Mouse (Mus musculus) cerebellum, adult 11-12 months (tissue): ENCODE data around the gene Crybb3.
A peak's percentile ranks its signal among the peaks of the same experiment; 100 is the strongest.

ENCODE experiments used
- DNase-seq: peaks from one replicate; pipeline ENCODE4 v3.0.0; 2022

Crybb3 gene

GRCm38 (mm10) chr5:113102455-113102854 is 21.1 kb upstream of the Crybb3 start:
- DNase-seq, result no peak

DNA sequence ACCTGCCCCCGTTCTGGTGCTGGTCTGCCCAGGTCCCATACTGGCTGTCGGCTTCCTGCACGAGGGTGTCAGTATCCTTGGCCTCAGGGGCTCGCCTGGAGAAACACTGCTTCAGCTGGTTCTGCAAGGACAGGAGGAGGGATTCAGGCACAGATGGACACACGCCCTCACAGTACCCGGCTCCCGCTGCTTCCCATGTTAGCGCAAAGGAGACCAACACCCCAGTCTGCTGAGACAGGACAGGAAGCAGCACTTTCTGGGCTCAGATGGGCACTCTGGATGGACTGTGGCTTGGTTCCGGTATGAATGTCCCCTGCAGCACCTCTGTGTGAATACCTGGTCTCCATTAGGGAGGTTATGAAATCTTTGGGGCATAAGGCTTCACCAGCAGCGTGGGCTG is 20.1 kb upstream of the Crybb3 start:
- DNase-seq, result no peak

DNA sequence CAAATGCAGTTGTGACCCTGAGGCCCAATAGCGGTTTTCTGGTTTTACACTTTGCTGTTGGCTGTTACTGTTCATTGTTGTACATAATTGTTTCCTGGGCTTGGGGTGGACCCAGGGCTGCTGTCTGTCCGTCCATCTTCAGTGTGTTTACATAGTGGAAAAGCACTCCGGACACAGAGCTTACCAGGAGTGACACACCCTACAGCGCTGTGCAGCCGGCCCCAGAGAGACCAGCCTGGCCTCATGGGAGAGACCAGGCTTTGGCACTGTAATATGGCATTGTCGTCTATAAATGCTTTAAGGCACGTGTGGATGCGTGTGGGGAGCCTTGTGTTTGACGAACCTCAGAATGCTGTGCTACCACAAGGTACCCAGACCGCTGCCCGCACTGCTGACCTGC is 19.0 kb upstream of the Crybb3 start:
- DNase-seq, result no peak

GRCm38 (mm10) chr5:113099546-113099945 is 18.2 kb upstream of the Crybb3 start:
- peak; percentile 75 for DNase-seq

DNA sequence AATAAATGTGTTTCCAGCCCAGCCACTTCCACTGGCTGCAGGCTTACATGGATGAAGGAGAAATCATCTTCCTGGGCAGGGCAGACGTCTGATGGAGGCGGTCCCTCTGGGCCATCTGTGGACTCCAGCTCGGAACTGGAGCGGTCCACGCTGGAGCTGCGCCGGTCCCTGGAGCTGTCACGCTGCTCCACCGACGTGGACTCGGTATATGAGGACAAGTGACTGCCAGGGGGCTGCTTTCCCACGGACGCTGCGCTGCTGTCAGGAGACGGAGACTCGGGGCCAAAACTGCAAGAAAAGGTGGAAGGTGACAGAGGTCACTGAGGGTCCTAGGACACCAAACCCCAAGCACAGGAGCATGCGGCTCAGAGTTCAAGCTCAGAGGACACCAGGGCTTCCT is 16.2 kb upstream of the Crybb3 start:
- no peak for DNase-seq

- DNase-seq, result no peak
These were observed 14.1 kb upstream of the Crybb3 start for GRCm38 (mm10) chr5:113095456-113095855.

DNA sequence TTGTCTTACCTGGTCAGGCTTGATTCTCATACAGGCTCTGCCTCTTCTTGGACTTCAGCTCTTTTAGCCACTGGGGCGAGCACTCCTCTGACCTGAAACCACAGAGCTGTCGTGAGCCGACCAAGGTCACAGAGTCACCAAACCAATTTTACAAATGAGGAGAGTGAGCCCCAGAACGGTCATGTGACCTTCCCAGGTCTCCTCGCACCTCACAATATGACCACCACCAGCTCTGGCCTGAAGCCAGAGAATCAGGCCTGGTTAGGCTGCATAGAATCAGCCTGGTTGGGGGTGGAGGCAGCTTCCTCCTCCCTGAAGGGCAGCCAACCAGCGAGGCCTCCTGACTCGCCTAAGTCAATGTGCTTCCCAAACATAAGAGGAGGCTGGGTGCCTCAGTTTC is 11.0 kb upstream of the Crybb3 start:
- DNase-seq, result no peak

- DNase-seq, result peak; percentile 48
These were observed 9.8 kb upstream of the Crybb3 start for GRCm38 (mm10) chr5:113091162-113091561.

DNA sequence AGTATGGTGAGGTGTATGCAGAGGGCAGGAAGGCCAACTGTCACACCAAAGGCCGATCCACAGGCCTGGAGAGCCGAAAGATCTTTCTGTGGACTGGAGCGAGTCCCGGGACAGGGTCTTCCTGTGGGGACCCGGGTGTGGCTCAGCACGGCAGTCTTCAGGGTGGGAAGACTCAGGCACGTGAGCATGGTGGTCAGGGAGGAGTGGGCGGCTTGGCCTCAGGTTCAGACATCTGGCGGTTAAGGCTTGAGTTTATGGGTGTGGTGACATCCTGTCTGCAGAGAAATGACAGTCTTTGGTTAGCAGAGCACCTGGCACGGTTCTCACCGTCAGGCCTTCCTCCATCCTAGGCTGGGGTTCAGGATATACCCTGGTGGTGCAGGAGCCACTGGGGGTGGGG is 9.4 kb upstream of the Crybb3 start:
- DNase-seq, result no peak

DNA sequence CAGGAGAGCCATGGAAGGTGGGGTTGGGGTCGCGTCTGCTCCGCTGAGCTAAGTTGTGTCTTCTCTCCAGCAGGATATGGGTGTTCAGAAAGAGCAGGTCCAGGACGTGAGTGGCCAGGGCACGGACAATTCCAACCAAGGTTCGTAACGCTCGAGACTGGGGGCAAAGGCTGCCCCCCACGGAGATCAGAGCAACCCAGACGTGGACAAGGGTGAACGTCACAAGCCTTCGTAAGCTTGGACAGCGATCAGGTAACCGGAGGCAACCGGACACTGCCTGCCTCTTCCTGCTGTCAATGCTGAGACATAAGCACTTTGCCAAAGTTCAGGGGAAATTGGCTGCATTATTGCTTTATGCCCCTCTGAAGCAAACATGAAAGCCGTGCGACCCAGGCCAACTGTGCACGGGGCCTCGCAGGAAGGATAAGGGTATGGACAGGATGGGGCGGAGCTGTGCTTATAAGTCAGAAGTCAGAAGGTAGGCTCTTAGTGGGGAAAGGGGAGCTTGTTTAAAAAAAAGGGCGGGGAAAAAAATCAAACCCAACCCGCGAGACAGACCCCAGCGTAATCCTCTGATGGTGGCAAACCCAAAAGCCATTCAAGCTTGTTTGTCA is 8.8 kb upstream of the Crybb3 start:
- no peak for DNase-seq

DNA sequence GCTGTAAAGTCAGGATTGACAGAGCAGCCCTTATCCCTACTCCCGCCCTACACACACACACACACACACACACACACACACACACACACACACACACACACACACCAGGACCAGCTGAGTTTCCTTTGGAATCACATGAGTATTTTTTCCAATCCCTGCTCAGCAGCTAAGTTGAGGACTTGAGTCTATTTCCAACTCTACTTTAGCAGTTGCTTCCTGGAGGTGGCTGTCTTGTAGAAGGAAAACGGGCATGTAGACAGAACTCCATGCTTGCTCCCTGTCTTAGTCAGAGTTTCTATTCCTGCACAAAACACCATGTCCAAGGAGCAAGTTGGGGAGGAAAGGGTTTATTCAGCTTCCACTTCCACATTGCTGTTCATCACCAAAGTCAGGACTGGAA is 6.1 kb upstream of the Crybb3 start:
- DNase-seq, result no peak

DNA sequence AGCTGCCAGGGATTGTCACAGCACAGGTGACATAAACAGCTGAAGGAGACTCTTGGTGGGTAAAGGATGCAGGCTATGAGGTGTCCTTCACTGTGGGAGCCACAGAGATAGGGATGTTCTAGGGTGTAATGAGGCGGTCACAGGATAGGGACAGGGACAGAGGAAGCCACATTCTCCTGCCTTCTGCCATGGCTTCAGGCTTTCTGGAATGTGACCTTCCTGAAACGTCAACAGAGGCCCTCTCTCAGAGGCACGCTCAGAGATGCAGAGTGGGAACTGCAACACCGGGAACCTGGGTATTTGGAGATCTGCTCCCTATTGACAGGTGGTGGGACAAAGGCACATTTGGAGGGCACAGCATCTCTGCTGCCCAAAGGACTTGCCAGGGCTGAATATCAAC is 5.6 kb upstream of the Crybb3 start:
- DNase-seq, result no peak

DNA sequence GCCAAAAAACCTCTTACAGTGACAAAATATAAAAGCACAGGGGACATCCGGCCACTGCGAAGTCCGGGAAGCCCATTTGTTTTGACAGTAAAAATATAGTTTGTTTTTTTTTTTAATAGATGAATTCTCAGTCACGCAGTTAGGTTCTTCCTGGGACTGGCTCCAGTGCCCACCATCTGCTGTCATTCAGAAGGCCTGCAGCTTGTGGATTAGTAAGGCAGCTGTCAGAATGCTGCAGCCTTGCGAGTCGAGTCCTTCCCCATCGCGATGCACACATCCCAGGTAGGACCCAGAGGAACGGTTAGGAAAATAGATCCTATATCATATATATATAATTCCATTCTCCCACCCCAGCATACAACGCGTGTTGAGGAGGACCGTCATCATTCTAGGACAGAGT is 5.1 kb upstream of the Crybb3 start:
- peak; percentile 62 for DNase-seq

DNA sequence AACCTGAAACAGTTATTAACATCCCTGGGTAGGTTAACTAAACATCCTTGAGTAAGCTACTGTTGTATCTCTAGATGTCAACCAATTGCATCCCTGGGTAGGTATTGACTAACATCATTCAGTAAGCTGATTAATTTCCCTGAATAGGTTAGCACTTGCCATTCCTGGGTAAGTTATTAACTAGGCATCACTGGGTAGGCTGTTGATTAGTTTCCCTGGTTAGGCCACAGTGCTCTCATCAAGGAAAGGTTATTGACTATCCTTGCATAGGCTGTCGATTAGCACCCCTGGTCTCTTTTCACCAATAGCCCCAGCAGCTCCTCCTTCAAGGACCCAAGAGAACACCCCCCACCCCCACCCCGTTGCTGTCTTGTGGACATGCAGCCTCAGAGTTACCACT is 4.5 kb upstream of the Crybb3 start:
- no peak for DNase-seq

GRCm38 (mm10) chr5:113084309-113084708 is 2.9 kb upstream of the Crybb3 start:
- no peak for DNase-seq

- no peak for DNase-seq
These were observed 1.2 kb upstream of the Crybb3 start for GRCm38 (mm10) chr5:113082356-113083168.

DNA sequence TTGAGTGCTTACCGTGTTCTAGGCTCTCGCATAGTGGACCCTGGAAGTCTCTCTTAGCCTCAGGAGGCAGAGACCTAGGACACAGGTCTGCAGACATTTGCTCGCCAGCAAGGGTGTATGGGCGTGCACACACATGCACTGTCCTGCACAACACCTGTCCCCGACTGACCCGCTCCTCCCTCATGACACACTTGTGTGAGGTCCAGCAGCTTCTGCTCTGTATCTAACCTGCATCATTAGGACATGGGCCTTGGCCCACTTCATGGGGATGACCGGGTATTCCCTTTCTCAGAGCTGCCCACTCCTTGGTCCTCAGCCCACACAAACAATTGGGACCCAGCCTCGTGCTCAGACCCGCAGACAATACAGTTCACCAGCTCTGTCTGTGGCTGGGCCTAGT is 364 bp downstream of the Crybb3 start:
- no peak for DNase-seq

DNA sequence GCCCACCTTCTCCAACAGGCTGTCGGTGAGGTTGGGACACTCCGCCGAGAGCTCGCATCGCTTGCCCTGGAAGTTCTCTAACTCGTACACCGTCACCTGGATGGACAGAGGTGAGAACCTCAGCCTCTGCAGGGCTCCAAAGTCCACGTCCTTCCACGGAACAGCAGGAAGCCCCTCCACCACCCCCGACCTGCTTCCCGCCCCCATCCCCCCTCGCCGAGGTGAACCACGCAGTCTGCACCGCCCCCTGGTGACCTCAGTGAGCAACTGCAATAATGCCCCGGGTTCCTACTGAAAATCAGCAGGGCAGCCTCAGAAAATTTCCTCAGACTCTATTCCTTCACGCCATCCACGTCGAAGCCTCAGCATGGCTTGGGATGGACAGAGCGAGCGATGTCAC is 1.6 kb downstream of the Crybb3 start:
- DNase-seq, result peak; percentile 29

DNA sequence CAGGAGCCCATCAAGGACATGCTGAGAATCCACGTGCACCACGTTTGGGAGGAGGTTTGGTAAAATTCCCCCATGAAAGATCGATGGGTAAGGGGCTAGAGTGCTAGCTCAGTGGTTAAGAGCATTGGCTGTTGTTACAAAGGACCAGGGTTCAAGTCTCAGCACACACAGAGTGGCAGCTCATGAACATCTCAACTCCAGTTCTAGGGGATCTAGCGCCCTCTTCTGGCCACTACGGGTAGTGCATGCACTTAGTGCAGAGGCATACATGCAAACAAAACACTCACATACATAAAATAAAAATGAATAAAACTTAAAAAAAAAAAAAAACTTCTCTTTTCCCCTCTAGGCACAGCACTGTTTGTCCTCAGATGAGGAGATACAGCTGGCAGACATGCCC is 2.7 kb downstream of the Crybb3 start:
- no peak for DNase-seq

GRCm38 (mm10) chr5:113070017-113070416 is 11.4 kb downstream of the Crybb3 start, which contains the start of gene Crybb2:
Gene Crybb2, minus strand, starts transcription at chr5:113070117.
- DNase-seq, result no peak

GRCm38 (mm10) chr5:113054308-113054707 is 27.1 kb downstream of the Crybb3 start:
- DNase-seq, result peak; percentile 76

DNA sequence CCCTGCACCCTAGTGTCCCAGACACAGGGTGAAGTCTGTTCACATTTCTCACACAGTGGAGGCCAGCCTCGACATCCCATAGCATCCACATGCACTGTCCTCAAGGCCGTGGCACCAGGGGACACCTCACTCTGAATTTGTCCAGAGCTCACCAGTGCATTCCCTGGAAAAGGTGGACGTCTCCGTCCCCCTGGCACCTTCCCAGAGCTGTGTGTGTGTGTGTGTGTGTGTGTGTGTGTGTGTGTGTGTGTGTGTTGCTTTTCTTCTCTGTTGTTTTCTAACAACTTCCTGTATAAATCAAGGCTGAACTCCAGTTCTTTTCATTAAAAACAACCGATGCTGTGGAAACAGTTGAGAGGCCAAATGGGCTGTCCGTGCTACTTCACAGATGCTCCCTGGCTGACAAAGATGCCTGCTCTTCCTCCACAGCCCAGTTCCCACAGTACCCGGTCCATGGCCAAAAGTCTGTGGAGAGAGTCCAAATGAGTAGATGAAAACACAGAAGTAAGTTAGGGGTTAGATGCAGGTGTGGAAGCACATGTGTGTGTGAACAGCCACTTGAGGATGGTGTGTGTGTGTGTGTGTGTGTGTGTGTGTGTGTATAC is 30.7 kb downstream of the Crybb3 start:
- no peak for DNase-seq

- no peak for DNase-seq
These were observed 31.5 kb downstream of the Crybb3 start for GRCm38 (mm10) chr5:113049876-113050275.
